Mouse (Mus musculus): ENCODE data around the gene Hdac7. TPM values are rescaled to one million over a fixed set of nuclear protein-coding genes. Genes with fewer than 3 reads are reported as not detected.

The Hdac7 gene
- total RNA-seq, 2 experiments from 2014 or later, result 45.9 to 52.5 TPM

- no peak for DNase-seq
- intact Hi-C loops (cut with DNase I), result no loop called here
Measured at GRCm38 (mm10) chr15:97821321-97821982, 22.9 kb downstream of the Hdac7 start.

GRCm38 (mm10) chr15:97819937-97820336, 24.4 kb downstream of the Hdac7 start:
- DNase-seq, result no peak
- intact Hi-C loops (cut with DNase I), result no loop called here

DNA sequence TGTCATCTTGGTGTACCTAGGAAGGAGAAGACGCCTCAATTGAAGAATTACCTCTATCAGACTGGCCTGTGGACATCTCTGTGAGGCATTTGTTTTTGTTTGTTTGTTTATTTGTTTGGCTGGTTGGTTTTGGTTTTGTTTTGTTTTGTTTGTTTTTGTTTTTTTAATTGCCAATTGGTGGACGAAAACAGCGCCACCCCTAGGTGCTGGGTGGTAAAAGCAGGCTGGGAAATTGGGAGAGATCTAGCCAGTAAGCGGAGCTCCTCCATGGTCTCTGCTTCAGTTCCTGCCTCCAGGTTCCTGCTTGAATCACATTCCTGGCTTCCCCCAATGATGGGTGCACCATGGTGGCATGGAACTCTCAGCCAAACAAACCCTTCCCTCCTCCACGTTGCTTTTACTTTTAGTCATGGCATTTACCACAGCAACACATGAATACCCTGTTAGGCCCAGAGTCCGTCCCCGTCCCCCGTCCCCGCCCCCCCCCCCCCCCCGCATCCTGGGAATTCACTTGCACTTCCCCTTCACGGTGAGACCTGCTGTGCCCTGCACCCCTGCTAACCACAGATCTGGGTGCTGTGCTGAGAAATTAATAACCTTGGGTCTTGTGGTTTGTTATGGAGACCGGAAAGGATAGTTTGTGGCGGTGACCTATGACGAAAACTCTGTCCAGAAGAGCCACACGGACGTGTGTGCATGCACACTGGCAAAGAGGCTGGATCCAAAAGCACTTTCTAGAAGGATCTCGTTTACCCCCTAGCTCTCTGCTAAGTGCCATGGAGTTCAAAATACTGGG, 27.9 kb downstream of the Hdac7 start:
- DNase-seq, result no peak
- intact Hi-C loops (cut with DNase I), result no loop called here

DNA sequence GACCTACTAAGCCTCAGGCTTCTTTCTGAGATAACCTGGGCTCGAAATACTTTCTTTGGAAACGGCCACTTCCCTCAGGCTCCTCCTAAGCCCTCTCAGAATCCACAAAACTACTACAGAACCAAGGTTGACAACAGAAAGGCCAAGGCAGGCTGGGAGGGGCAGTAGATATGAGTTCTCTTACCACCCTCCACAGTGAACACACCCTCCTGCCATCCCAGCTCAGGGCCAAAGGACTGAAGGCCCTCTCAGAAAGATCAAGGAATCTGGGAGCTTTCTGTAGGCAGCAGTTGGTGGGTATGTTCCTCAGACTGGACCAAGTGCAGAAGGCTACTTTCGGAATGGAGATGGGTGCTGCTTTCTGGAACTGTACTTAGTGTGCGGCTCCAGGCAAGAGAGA, 29.0 kb downstream of the Hdac7 start:
- intact Hi-C loops (cut with DNase I), result no loop called here
- DNase-seq, result no peak

- DNase-seq, result no peak
- intact Hi-C loops (cut with DNase I), result no loop called here
Measured at GRCm38 (mm10) chr15:97814703-97815102, 29.6 kb downstream of the Hdac7 start.

- intact Hi-C loops (cut with DNase I), result no loop called here
- DNase-seq, result peak; percentile 68 to 75
Measured at GRCm38 (mm10) chr15:97813452-97814204, 30.7 kb downstream of the Hdac7 start.

DNA sequence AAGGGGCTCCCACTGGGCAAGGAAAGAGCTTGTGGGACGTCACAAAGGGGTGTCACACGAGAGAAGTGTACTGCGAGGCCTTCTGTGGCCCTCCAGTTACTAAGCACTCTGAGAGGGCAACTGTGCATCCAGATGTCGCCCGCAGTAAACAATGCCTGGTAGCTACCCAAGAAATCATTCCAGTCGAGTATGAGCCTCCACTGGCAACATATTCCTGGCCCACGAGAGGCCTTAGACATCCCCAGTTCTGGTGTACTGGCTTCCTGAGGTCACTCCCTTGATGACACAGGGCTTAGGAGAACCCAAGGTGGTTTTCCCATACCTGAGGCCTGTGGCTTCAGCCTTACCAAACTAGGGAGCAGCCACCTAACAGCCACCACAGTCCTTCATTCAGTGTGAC, 31.4 kb downstream of the Hdac7 start:
- no peak for DNase-seq
- intact Hi-C loops (cut with DNase I), result no loop called here

DNA sequence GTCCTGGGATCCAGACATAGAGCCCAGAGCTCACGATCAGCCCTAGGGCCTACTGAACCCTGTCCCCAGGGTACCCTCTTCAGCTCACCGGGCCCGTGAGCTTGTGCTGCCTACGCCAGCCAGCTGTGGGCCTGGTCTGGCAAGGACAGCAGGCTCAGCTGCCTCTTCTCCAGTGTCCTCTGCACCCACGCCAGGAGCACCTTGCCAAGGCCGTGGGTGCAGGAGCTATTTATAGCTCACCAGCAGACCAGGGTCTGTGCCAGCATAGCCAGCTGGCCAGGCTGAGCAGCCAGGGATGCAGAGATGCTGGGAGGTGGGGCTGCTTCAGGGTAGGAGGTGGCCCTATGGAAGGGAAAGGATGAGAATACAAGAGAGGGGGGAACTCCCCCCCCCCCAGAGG, 32.2 kb downstream of the Hdac7 start:
- DNase-seq, result peak; percentile 80 to 87
- intact Hi-C loops (cut with DNase I), result no loop called here

DNA sequence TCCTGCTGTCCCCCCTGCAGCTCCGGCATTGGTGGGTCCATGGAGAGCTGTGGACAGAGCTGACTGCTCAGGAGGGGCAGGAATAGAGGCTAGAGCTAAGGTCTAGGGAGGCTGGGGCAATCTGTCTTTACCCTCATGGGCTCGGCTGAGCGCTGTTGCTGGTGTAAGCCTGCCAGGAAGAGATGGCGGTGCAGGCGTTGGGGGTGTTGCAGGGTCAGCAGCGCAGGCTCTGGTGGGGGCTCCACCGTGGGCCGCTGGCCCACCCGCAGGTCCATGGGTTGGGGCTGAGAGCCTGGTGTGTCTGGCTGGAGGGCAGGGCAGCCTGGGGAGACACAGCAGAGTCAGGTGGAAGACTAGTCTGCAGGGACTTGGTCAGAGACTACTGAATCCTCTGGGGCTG, 33.0 kb downstream of the Hdac7 start:
- intact Hi-C loops (cut with DNase I), result loop anchor here (2.0 kb wide), 1 partner anchor 37 kb away; no protein-coding TSS in a partner anchor
- no peak for DNase-seq

DNA sequence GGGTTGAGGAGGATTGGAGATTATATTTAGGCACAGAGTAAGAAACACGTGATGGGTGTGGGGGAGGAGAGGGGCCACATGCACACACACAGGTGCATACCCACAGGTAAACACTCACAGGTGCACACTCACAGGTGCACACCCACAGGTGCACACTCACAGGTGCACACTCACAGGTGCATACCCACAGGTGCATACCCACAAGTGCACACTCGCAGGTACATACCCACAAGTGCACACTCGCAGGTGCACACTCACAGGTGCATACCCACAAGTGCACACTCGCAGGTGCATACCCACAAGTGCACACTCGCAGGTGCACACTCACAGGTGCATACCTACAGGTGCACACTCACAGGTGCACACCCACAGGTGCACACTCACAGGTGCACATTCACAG, 33.9 kb downstream of the Hdac7 start:
- no peak for DNase-seq

GRCm38 (mm10) chr15:97809942-97810341, 34.4 kb downstream of the Hdac7 start:
- intact Hi-C loops (cut with DNase I), result loop anchor here (2.0 kb wide), 1 partner anchor 39 kb away; no protein-coding TSS in a partner anchor
- DNase-seq, result peak; percentile 57 to 58

More for the DNA sequence above, 33.9 kb downstream of the Hdac7 start:
- intact Hi-C loops (cut with DNase I), result loop anchor here (2.0 kb wide), 1 partner anchor 38 kb away; no protein-coding TSS in a partner anchor

GRCm38 (mm10) chr15:97809206-97809605, 35.1 kb downstream of the Hdac7 start:
- no peak for DNase-seq
- intact Hi-C loops (cut with DNase I), result no loop called here

DNA sequence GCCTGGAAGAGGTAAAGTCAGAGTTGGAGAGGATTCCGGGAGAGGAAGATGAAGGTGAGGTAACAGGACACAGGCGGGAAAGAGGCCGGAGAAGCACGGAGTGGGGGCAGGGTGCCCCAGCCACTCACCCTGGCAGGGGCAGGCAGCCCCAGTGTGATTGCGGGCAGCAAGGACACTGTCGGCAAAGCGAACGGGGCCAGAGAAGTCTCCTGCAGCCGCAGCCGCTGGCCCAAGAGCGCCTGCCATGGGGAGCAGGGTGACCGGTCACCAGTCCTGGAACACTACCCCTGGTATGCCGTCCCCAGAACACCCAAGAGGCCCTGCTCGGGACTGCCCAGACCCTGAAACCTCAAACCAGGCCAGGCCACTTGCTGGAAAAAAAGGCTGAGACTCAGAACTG, 35.8 kb downstream of the Hdac7 start:
- intact Hi-C loops (cut with DNase I), result no loop called here
- DNase-seq, result no peak

GRCm38 (mm10) chr15:97807867-97808266, 36.4 kb downstream of the Hdac7 start:
- no peak for DNase-seq
- intact Hi-C loops (cut with DNase I), result no loop called here

- DNase-seq, result no peak
- intact Hi-C loops (cut with DNase I), result no loop called here
Measured at GRCm38 (mm10) chr15:97802575-97802974, 41.7 kb downstream of the Hdac7 start.

DNA sequence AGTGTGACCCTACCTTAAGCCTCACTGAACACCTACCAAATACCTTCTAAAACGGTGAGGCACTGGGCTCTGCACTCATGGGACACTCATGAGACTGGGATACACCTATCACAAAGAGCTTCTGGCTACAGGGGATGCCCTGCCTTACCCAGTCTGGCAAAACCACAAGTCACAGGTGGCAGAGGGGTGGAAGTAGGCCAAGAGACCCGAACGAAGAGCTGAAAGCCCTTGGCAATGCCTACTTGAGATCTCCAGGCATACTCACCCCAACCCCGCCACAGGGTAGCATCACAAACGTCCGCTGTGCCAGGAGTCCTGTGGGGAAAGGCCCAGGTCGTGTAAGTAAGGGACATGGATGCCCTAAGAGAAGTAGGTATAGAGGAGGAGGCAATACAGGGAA, 42.5 kb downstream of the Hdac7 start:
- intact Hi-C loops (cut with DNase I), result no loop called here
- DNase-seq, result no peak

DNA sequence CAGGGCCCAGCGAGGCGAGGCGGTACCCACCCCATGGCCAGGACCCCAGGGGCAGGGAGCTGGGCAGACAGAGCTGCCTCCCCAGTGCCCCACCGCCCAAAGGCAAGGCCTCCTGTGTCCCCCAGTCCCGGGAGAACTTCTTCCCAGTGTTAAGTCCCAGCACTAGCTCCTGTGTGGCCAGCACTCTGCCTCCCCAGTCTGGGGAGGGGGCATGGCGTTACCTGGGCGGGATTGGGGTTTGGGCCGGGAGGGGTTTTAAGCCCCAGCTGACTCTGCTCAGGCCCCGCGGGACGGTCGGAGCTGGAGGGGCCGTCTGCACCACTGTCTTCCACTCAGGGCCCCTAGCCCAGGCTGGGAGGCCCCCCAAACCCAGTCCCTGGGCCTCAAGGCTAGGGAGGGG, 43.4 kb downstream of the Hdac7 start:
- no peak for DNase-seq
- intact Hi-C loops (cut with DNase I), result no loop called here

GRCm38 (mm10) chr15:97799446-97799845, 44.9 kb downstream of the Hdac7 start:
- intact Hi-C loops (cut with DNase I), result no loop called here
- DNase-seq, result no peak

DNA sequence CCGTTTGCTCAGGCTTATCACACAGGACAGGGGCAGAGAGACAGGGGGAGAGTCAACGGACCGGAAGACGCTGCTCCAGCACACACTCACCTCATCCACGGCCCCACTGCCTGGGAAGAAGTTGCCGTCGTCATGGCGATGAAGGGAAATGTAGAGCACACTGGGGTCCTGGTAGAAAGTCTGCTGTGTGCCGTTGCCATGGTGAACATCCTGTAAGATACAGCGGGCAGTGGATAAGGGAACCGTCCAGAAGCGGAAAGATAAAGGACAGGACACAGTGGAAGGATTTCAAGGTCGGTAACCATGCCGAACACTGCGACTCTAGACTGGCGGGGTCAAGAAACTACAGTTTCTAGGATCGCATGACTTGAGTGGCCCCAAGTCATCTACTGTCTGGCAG, 46.2 kb downstream of the Hdac7 start:
- intact Hi-C loops (cut with DNase I), result no loop called here
- no peak for DNase-seq

DNA sequence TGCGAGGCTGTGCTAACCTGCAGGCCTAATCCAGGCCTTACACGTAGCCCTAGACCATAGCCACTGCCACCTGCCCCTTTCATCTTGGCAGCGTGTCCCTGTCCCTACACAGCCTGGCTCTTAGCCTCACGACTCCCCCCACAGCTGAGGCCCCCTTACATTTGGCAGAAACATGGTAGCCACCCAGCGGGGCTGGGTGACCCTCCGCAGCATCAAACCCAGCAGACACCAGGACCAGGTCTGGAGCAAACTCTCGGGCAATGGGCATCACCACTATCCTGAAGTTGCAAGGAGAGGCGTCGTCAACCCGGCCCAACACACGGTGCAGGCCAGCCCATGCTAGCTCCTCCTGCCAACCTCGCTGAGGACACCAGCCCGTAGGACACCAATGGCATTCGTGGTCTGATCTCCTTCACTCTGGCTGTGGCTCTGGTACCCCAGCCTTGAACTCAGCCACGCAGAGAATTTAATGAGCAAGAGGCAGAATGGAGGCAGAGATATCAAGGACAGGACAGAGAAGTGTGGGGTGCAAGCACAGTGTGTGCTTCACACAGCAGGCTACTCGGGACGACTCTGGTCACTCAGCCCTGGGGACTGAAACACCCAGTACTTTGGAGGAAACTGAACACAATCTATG, 47.5 kb downstream of the Hdac7 start:
- intact Hi-C loops (cut with DNase I), result no loop called here
- no peak for DNase-seq

Measured in heart, postnatal 14 days (tissue).